8 mouse cellular contexts compared by ENCODE assay signal in the genomic region with DNA sequence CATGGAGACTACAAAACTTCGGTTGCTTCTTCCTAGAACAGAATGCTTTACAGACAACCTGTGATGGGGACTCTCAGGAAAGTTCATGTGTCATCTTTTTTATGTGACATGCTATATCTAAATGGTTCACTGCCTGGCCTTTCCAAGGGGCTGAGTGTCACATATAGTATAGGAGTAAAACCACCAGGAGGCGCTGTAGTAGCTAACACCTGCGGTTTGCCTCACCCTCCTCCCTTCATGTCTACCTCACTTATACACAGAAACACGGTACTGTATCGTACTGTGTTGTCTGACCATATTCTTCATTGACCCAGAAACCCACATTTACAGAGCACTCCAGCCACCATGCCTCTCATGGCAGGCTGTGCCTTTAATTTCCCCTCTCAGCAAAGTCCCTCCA.
A peak's percentile ranks its signal among the peaks of the same experiment; 100 is the strongest.
DNase-seq lines count a peak whose midpoint lies in the region; ATAC-seq lines count a peak whose summit lies in the region.
"Had no signal": no experiment of that assay in that cellular context is flagged by ENCODE, and none has a peak within 500 bp of the region (broad histone marks: within the 10 kb centered on the region; RNA-seq: fewer than 3 reads in every experiment).

No protein-coding gene starts in this region.

- H3K9me3 ChIP-seq in embryonic facial prominence, embryonic 10.5 days: no peaks in the 10 kb centered on the region
- H3K9me3 ChIP-seq: heart, embryonic 15.5 days had no signal

- H3K27me3 ChIP-seq in embryonic facial prominence, embryonic 10.5 days (replicated peaks; ENCODE audit: low read depth, poor library complexity, severe bottlenecking): no peaks in the 10 kb centered on the region
- H3K27me3 ChIP-seq: heart, embryonic 15.5 days had no signal

- no peak overlapping the region for H3K4me3 ChIP-seq in embryonic facial prominence, embryonic 10.5 days
- H3K4me3 ChIP-seq: heart, embryonic 15.5 days had no signal

- ATAC-seq in megakaryocyte-erythroid progenitor cell, adult 5-6 weeks (replicated peaks; ENCODE audit: low FRiP score, low TSS enrichment, poor library complexity, severe bottlenecking): peak; percentile 91

- no peaks in the 10 kb centered on the region for H3K4me1 ChIP-seq in embryonic facial prominence, embryonic 10.5 days
- H3K4me1 ChIP-seq: heart, embryonic 15.5 days had no signal

- H3K36me3 ChIP-seq in embryonic facial prominence, embryonic 10.5 days (replicated peaks): no peaks in the 10 kb centered on the region
- H3K36me3 ChIP-seq: heart, embryonic 15.5 days had no signal

- peak; percentile 25 for DNase-seq in ovary, postnatal 14 days (ENCODE audit: low spot score)
- DNase-seq in ovary, adult 18-20 months (ENCODE audit: low spot score): no peak
- DNase-seq in adipocyte (ENCODE audit: low spot score): peak; percentile 47
- DNase-seq in embryonic facial prominence, embryonic 10.5 days (ENCODE audit: low spot score): peak; percentile 21
- peak; percentile 73 for DNase-seq in kidney, postnatal 10 days
- DNase-seq in urinary bladder, postnatal 36 days (ENCODE audit: low spot score in 2 of 2): peak; percentile 38 to 48

- no peak overlapping the region for H3K27ac ChIP-seq in embryonic facial prominence, embryonic 10.5 days (replicated peaks)
- H3K27ac ChIP-seq: heart, embryonic 15.5 days had no signal

- 37% methylated on average over 5 of the region's 5 CpGs for WGBS in embryonic facial prominence, embryonic 10.5 days
